Mouse (Mus musculus) intestine, embryonic 14.5 days (tissue): ENCODE measurements around the gene 2310022B05Rik. TPM values are rescaled to one million over a fixed set of nuclear protein-coding genes. Genes with fewer than 3 reads are reported as not detected.

ENCODE experiments used
- ATAC-seq: fragments of 200-750 bp; cut with Nextera tagmentation; replicated peaks from 2 replicates; pipeline ENCODE4 v1.8.0; 2017; ENCODE audit warnings: low read depth, moderate number of reproducible peaks, moderate TSS enrichment, moderate library complexity; ENCODE audit not compliant: low FRiP score, low TSS enrichment
- DNase-seq: peaks from one replicate; pipeline ENCODE4 v3.0.0-alpha.2; 2018; ENCODE audit warnings: low spot score
- H3K27ac ChIP-seq: fragments of 300-500 bp; sonication (generic); 2 replicates; pipeline ENCODE4 v1.5.1; 2014; ENCODE audit warnings: low read depth, mild to moderate bottlenecking, control low read depth
- H3K27me3 ChIP-seq: fragments of 300-500 bp; sonication (generic); replicated peaks from 2 replicates; pipeline ENCODE4 v1.6.1; 2014; ENCODE audit warnings: low read length, control low read depth; ENCODE audit not compliant: control insufficient read depth, insufficient read depth
- H3K36me3 ChIP-seq: fragments of 300-500 bp; sonication (generic); 2 replicates; pipeline ENCODE4 v1.6.1; 2014; ENCODE audit warnings: low read length, control low read depth; ENCODE audit not compliant: control insufficient read depth, insufficient read depth
- H3K4me1 ChIP-seq: fragments of 300-500 bp; sonication (generic); replicated peaks from 2 replicates; pipeline ENCODE4 v1.6.1; 2014; ENCODE audit warnings: low read length, control low read depth, mixed read lengths; ENCODE audit not compliant: control insufficient read depth, insufficient read depth
- H3K4me2 ChIP-seq: fragments of 300-500 bp; sonication (generic); 2 replicates; pipeline ENCODE4 v1.6.1; 2014; ENCODE audit warnings: low read length
- H3K4me3 ChIP-seq: fragments of 300-500 bp; sonication (generic); 2 replicates; pipeline ENCODE4 v1.5.1; 2014; ENCODE audit warnings: low read depth, low read length, control low read depth, mixed read lengths
- H3K9ac ChIP-seq: fragments of 300-500 bp; sonication (generic); 2 replicates; pipeline ENCODE4 v1.6.1; 2014; ENCODE audit warnings: mild to moderate bottlenecking, low read length
- H3K9me3 ChIP-seq: fragments of 300-500 bp; sonication (generic); 2 replicates; pipeline ENCODE4 v1.6.1; 2016; ENCODE audit warnings: low read length, control low read depth; ENCODE audit not compliant: control insufficient read depth
- WGBS: fragments of 180-500 bp; shearing (Covaris S2); extraction: QIAGEN DNeasy Blood & Tissue Kit; methylation state at CpG from one replicate; pipeline ENCODE4 v1.1.7; 2014; 5-methylcytosine and 5-hydroxymethylcytosine counted together
- polyA plus RNA-seq: library from polyadenylated mRNA; unstranded; fragments of >200 nt; fragmentation: Nextera tagmentation; extraction: Ambion mirVana; gene quantifications from 2 replicates; pipeline ENCODE4 v1.2.1, GENCODE M21; 2014

The 2310022B05Rik gene
- polyA plus RNA-seq, 1 experiment from 2014 or later, result 38.1 TPM

DNA sequence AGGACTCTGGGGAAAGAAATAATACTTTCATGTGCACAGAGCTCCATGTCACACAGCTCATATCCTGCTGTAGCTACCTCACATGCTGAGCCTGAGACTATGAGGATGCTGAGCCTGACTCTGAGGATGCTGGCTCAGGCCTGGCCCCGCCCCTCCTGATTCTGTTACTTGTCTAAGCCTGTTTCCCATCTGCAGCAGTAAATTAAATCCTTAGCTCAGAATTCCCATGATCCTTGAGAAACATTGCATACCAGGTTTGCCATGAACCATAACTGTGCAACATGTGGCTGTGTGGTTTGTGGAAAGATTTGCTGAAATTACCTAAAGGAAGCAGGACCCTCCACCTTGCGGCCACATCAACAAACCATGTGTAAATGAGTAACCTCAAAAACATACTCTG, 9.2 kb upstream of the 2310022B05Rik start:
- H3K27me3 ChIP-seq, result no peaks in the 10 kb centered on the region
- no peak overlapping the region for H3K9ac ChIP-seq
- ATAC-seq (no peak), DNase-seq (no peak)
- WGBS, result 92% methylated on average over 2 of the region's 2 CpGs
- no peaks in the 10 kb centered on the region for H3K9me3 ChIP-seq
- no peak overlapping the region for H3K4me2 ChIP-seq
- H3K4me1 ChIP-seq, result no peaks in the 10 kb centered on the region
- no peak overlapping the region for H3K27ac ChIP-seq
- H3K4me3 ChIP-seq, result no peak overlapping the region
- H3K36me3 ChIP-seq, result peaks cover 51% of the 10 kb centered on the region

DNA sequence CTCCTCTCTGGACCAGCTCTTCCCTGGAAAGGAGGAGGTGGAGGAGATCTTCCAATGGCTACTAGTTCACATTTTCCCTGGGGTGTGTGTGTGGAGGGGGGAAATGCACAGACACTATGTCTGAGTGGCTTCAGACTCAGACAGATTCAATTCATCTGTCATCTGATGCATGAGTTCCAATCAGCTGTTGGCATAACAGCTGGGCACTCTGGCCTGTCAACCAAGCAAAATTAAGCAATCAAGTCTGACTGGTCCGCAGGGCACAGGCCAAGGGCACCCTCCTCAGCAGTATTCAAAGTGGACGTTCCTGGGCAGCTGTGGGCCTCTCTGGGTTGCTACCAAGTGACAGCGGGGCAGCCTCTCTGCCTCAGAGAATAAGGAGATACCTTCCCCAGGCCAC, 5.6 kb upstream of the 2310022B05Rik start:
- Histone ChIP-seq H3K4me1 (peaks cover under 1% of the 10 kb centered on the region; the same call in 1 of the 2 replicates), H3K4me2 (no peak overlapping the region), H3K9ac (no peak overlapping the region), H3K36me3 (peaks cover 26% of the 10 kb centered on the region), H3K9me3 (no peaks in the 10 kb centered on the region), H3K27ac (no peak overlapping the region), H3K27me3 (no peaks in the 10 kb centered on the region), H3K4me3 (no peak overlapping the region)
- 88% methylated on average over 3 of the region's 3 CpGs for WGBS
- ATAC-seq (no peak), DNase-seq (no peak)

DNA sequence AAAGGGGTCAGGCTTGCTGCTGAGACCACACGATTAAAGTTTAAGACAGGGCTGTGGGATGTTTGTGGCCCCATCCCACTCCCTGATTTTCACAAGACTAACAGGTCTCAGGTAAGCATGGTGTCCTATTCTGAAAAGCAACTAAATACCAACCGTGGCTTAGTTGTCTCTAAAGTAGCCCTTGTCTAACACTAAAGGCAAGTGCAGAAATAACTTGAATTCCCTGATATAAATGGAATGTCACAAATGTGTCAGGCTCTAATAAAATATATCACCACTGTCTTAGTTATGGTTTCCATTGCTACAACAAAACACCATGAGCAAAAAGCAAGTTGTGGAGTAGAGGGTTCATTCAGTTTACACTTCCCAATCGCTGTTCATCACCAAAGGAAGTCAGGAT, 1.2 kb upstream of the 2310022B05Rik start:
- peaks cover 28% of the 10 kb centered on the region for H3K4me1 ChIP-seq
- WGBS, result 51% methylated on average over 3 of the region's 3 CpGs
- H3K27ac ChIP-seq, result peak overlapping the region; percentile 92; the same call in 1 of the 2 replicates
- no peak for DNase-seq
- no peak for ATAC-seq
- no peaks in the 10 kb centered on the region for H3K9me3 ChIP-seq
- H3K4me2 ChIP-seq, result no peak overlapping the region
- H3K4me3 ChIP-seq, result no peak overlapping the region
- no peaks in the 10 kb centered on the region for H3K36me3 ChIP-seq
- H3K9ac ChIP-seq, result no peak overlapping the region
- H3K27me3 ChIP-seq, result no peaks in the 10 kb centered on the region

GRCm38 (mm10) chr8:124663874-124664230, 683 bp upstream of the 2310022B05Rik start:
- peak overlapping the region; percentile 92 for H3K9ac ChIP-seq
- ATAC-seq, result no peak

GRCm38 (mm10) chr8:124662446-124663111, 590 bp downstream of the 2310022B05Rik start:
- Histone ChIP-seq H3K9ac (peak overlapping the region; percentile 92), H3K4me1 (peaks cover 34% of the 10 kb centered on the region), H3K27ac (peak overlapping the region; percentile 92), H3K36me3 (no peaks in the 10 kb centered on the region), H3K9me3 (no peaks in the 10 kb centered on the region), H3K4me2 (peak overlapping the region; percentile 86), H3K27me3 (no peaks in the 10 kb centered on the region), H3K4me3 (peak overlapping the region; percentile 80)
- DNase-seq (peak; percentile 74), ATAC-seq (peak; percentile 41; the same call in 1 of the 2 replicates)
- WGBS, result 0% methylated on average over 47 of the region's 49 CpGs

More at GRCm38 (mm10) chr8:124663874-124664230, 683 bp upstream of the 2310022B05Rik start:
- Histone ChIP-seq H3K4me2 (peak overlapping the region; percentile 86), H3K27me3 (no peaks in the 10 kb centered on the region), H3K9me3 (no peaks in the 10 kb centered on the region), H3K27ac (peak overlapping the region; percentile 92), H3K4me3 (peak overlapping the region; percentile 80), H3K36me3 (no peaks in the 10 kb centered on the region), H3K4me1 (peaks cover 28% of the 10 kb centered on the region)
- no peak for DNase-seq
- WGBS, result 39% methylated on average over 4 of the region's 4 CpGs

- no peak for ATAC-seq
- WGBS, result 23% methylated on average over 9 of the region's 9 CpGs
- Histone ChIP-seq H3K9me3 (no peaks in the 10 kb centered on the region), H3K4me2 (peak overlapping the region; percentile 86), H3K9ac (peak overlapping the region; percentile 92), H3K36me3 (no peaks in the 10 kb centered on the region), H3K27ac (peak overlapping the region; percentile 92; the same call in 1 of the 2 replicates), H3K4me3 (peak overlapping the region; percentile 80), H3K4me1 (peaks cover 34% of the 10 kb centered on the region), H3K27me3 (no peaks in the 10 kb centered on the region)
- peak; percentile 55 for DNase-seq
Measured at GRCm38 (mm10) chr8:124661781-124662180, 1.4 kb downstream of the 2310022B05Rik start.

DNA sequence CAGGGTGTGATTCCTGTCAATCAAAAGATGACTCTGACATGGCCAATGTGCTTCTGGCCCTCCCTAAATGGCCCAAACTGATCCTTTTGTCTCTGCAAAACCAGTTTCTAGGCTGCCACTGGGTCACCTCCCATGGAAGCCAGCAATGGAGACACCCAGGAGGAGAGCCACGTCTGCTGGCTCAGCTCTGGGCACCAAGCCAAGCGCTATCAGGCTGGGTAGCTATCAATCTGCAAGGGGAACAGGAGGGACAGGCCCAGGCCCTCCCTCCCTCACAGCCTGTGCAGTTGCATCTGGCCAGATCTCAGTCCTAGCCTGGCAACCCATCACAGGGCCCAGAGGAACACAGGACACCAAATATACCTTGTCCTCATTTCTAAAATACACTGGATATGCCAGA, 4.8 kb downstream of the 2310022B05Rik start:
- Histone ChIP-seq H3K27ac (peak overlapping the region; percentile 23; the same call in 1 of the 2 replicates), H3K4me3 (no peak overlapping the region), H3K4me1 (peaks cover 51% of the 10 kb centered on the region), H3K9me3 (no peaks in the 10 kb centered on the region), H3K27me3 (no peaks in the 10 kb centered on the region), H3K36me3 (0 out of 2 replicates have a peak, but pooled peaks cover 4% of the 10 kb centered on the region), H3K9ac (no peak overlapping the region), H3K4me2 (no peak overlapping the region)
- ATAC-seq, result 0 out of 2 replicates have a peak, but pooled peaks have one; percentile 17
- peak; percentile 64 for DNase-seq
- 36% methylated on average over 2 of the region's 2 CpGs for WGBS

DNA sequence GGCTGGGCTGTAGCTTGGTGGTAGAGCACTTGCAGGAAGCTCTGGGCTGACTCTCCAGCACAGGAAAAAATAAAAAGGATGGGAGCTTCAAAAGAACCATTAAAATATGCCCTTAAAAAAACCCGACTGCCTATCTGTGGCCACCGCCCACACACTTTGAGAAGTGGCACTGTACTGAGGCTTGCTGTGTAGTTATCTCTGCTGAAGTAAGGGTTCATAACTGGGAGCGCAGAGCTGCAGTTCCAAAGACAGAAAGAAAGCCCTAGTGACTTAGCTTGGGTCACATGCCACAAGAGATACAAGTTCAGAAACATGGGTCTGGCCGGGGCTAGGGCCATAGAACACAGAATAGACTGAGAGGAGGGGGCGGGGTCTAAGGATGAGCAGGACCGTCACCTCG, 5.2 kb downstream of the 2310022B05Rik start:
- Histone ChIP-seq H3K4me1 (peaks cover 55% of the 10 kb centered on the region), H3K9ac (no peak overlapping the region), H3K4me2 (no peak overlapping the region), H3K27ac (peak overlapping the region; percentile 23; the same call in 1 of the 2 replicates), H3K27me3 (no peaks in the 10 kb centered on the region), H3K36me3 (0 out of 2 replicates have a peak, but pooled peaks cover 4% of the 10 kb centered on the region), H3K9me3 (no peaks in the 10 kb centered on the region), H3K4me3 (no peak overlapping the region)
- ATAC-seq (no peak), DNase-seq (no peak)
- 78% methylated on average over 7 of the region's 7 CpGs for WGBS
